Mouse (Mus musculus): ENCODE data around the gene Cdan1. TPM values are rescaled to one million over a fixed set of nuclear protein-coding genes. Genes with fewer than 3 reads are reported as not detected.

The Cdan1 gene
- total and polyA plus RNA-seq, 2 experiments from 2014 or later, result 4.3 to 29.8 TPM

GRCm38 (mm10) chr2:120845280-120845679 lies 4.6 kb downstream of the Cdan1 start:
- no peak for DNase-seq
- Histone ChIP-seq H3K9me3 (ENCODE audit: low read length) (no peaks in the 10 kb centered on the region), H3K4me3 (ENCODE audit: low read depth, low read length) (no peak overlapping the region), H3K36me3 (ENCODE audit: insufficient read depth) (no peaks in the 10 kb centered on the region), H3K4me1 (ENCODE audit: insufficient read depth) (0 out of 2 replicates have a peak, but pooled peaks cover 6% of the 10 kb centered on the region), H3K27ac (ENCODE audit: low read depth, low read length) (no peak overlapping the region), H3K27me3 (ENCODE audit: insufficient read depth, low read length) (no peaks in the 10 kb centered on the region), H3K9ac (no peak overlapping the region), H3K4me2 (ENCODE audit: low read depth) (no peak overlapping the region)
- no peak for TF ChIP-seq CTCF (IDR thresholded peaks at IDR 0.05; ENCODE audit: low read depth)
- 100% methylated on average over 1 of the region's 1 CpGs for WGBS
- ATAC-seq, result no peak

- Histone ChIP-seq H3K4me1 (ENCODE audit: insufficient read depth) (0 out of 2 replicates have a peak, but pooled peaks cover 6% of the 10 kb centered on the region), H3K9me3 (ENCODE audit: low read length) (no peaks in the 10 kb centered on the region), H3K36me3 (ENCODE audit: insufficient read depth) (no peaks in the 10 kb centered on the region), H3K9ac (no peak overlapping the region), H3K27ac (ENCODE audit: low read depth, low read length) (no peak overlapping the region), H3K4me2 (ENCODE audit: low read depth) (no peak overlapping the region), H3K4me3 (ENCODE audit: low read depth, low read length) (no peak overlapping the region), H3K27me3 (ENCODE audit: insufficient read depth, low read length) (no peaks in the 10 kb centered on the region)
- ATAC-seq, result no peak
- no peak for DNase-seq
- TF ChIP-seq CTCF (IDR thresholded peaks at IDR 0.05; ENCODE audit: low read depth), result no peak
- 85% methylated on average over 4 of the region's 4 CpGs for WGBS
Measured at GRCm38 (mm10) chr2:120843990-120844389, 5.9 kb downstream of the Cdan1 start.

GRCm38 (mm10) chr2:120841211-120841610 lies 8.7 kb downstream of the Cdan1 start:
- Histone ChIP-seq H3K9ac (no peak overlapping the region), H3K9me3 (ENCODE audit: low read length) (no peaks in the 10 kb centered on the region), H3K4me1 (ENCODE audit: insufficient read depth) (no peaks in the 10 kb centered on the region), H3K4me2 (ENCODE audit: low read depth) (no peak overlapping the region), H3K4me3 (ENCODE audit: low read depth, low read length) (no peak overlapping the region), H3K27ac (ENCODE audit: low read depth, low read length) (no peak overlapping the region), H3K36me3 (ENCODE audit: insufficient read depth) (no peaks in the 10 kb centered on the region), H3K27me3 (ENCODE audit: insufficient read depth, low read length) (no peaks in the 10 kb centered on the region)
- WGBS, result 67% methylated on average over 1 of the region's 1 CpGs
- TF ChIP-seq CTCF (IDR thresholded peaks at IDR 0.05; ENCODE audit: low read depth), result no peak
- DNase-seq (no peak), ATAC-seq (no peak)

- Histone ChIP-seq H3K4me2 (ENCODE audit: low read depth) (no peak overlapping the region), H3K27ac (ENCODE audit: low read depth, low read length) (no peak overlapping the region), H3K9ac (no peak overlapping the region), H3K4me3 (ENCODE audit: low read depth, low read length) (no peak overlapping the region), H3K4me1 (ENCODE audit: insufficient read depth) (no peaks in the 10 kb centered on the region), H3K9me3 (ENCODE audit: low read length) (no peaks in the 10 kb centered on the region), H3K36me3 (ENCODE audit: insufficient read depth) (no peaks in the 10 kb centered on the region; the same call in 1 of the 2 replicates), H3K27me3 (ENCODE audit: insufficient read depth, low read length) (no peaks in the 10 kb centered on the region)
- 97% methylated on average over 4 of the region's 4 CpGs for WGBS
- no peak for TF ChIP-seq CTCF (IDR thresholded peaks at IDR 0.05; ENCODE audit: low read depth)
- ATAC-seq (no peak), DNase-seq (no peak)
Measured at GRCm38 (mm10) chr2:120835167-120835566, 14.8 kb downstream of the Cdan1 start.

- H3K9ac ChIP-seq, result no peak overlapping the region
- H3K27me3 ChIP-seq (ENCODE audit: insufficient read depth, low read length), result no peaks in the 10 kb centered on the region
- H3K36me3 ChIP-seq (ENCODE audit: insufficient read depth), result no peaks in the 10 kb centered on the region; the same call in 1 of the 2 replicates
- H3K4me1 ChIP-seq (ENCODE audit: insufficient read depth), result no peaks in the 10 kb centered on the region
- 22% methylated on average over 1 of the region's 1 CpGs for WGBS
- ATAC-seq, result no peak
- no peak for TF ChIP-seq CTCF (IDR thresholded peaks at IDR 0.05; ENCODE audit: low read depth)
- H3K9me3 ChIP-seq (ENCODE audit: low read length), result no peaks in the 10 kb centered on the region
- no peak for DNase-seq
- no peak overlapping the region for H3K4me2 ChIP-seq (ENCODE audit: low read depth)
- H3K27ac ChIP-seq (ENCODE audit: low read depth, low read length), result no peak overlapping the region
- no peak overlapping the region for H3K4me3 ChIP-seq (ENCODE audit: low read depth, low read length)
Measured at GRCm38 (mm10) chr2:120826936-120827638, 22.8 kb downstream of the Cdan1 start.

- no peaks in the 10 kb centered on the region for H3K9me3 ChIP-seq (ENCODE audit: low read length)
- peaks cover 20% of the 10 kb centered on the region for H3K36me3 ChIP-seq (ENCODE audit: insufficient read depth)
- H3K27me3 ChIP-seq (ENCODE audit: insufficient read depth, low read length), result no peaks in the 10 kb centered on the region
- WGBS, result 91% methylated on average over 2 of the region's 2 CpGs
- no peak overlapping the region for H3K4me2 ChIP-seq (ENCODE audit: low read depth)
- ATAC-seq (no peak), DNase-seq (no peak)
- H3K4me3 ChIP-seq (ENCODE audit: low read depth, low read length), result no peak overlapping the region
- no peak overlapping the region for H3K27ac ChIP-seq (ENCODE audit: low read depth, low read length)
- no peak for TF ChIP-seq CTCF (IDR thresholded peaks at IDR 0.05; ENCODE audit: low read depth)
- H3K9ac ChIP-seq, result no peak overlapping the region
- no peaks in the 10 kb centered on the region for H3K4me1 ChIP-seq (ENCODE audit: insufficient read depth)
Measured at GRCm38 (mm10) chr2:120770265-120770935, 79.5 kb downstream of the Cdan1 start.

GRCm38 (mm10) chr2:120761922-120762321 lies 88.0 kb downstream of the Cdan1 start:
- H3K9ac ChIP-seq, result no peak overlapping the region
- H3K4me1 ChIP-seq (ENCODE audit: insufficient read depth), result no peaks in the 10 kb centered on the region
- no peak overlapping the region for H3K27ac ChIP-seq (ENCODE audit: low read depth, low read length)
- H3K4me2 ChIP-seq (ENCODE audit: low read depth), result no peak overlapping the region
- no peaks in the 10 kb centered on the region for H3K9me3 ChIP-seq (ENCODE audit: low read length)
- H3K27me3 ChIP-seq (ENCODE audit: insufficient read depth, low read length), result no peaks in the 10 kb centered on the region
- no peak for DNase-seq
- no peak overlapping the region for H3K4me3 ChIP-seq (ENCODE audit: low read depth, low read length)
- TF ChIP-seq CTCF (IDR thresholded peaks at IDR 0.05; ENCODE audit: low read depth), result no peak
- no peak for ATAC-seq
- H3K36me3 ChIP-seq (ENCODE audit: insufficient read depth), result peaks cover 15% of the 10 kb centered on the region
